Mouse (Mus musculus): ENCODE measurements around the gene Pla2g6. TPM values are rescaled to one million over a fixed set of nuclear protein-coding genes. Genes with fewer than 3 reads are reported as not detected.

The Pla2g6 gene
- total RNA-seq, 2 experiments from 2014 or later = 3.8 to 7.5 TPM

GRCm38 (mm10) chr15:79352479-79352878, 24.3 kb upstream of the Pla2g6 start:
- no peak for ATAC-seq (replicated peaks; ENCODE audit: low FRiP score, poor library complexity, severe bottlenecking)

- no peak for ATAC-seq (replicated peaks; ENCODE audit: low FRiP score, poor library complexity, severe bottlenecking)
Observed at GRCm38 (mm10) chr15:79351331-79351767, 23.2 kb upstream of the Pla2g6 start.

- ATAC-seq (replicated peaks; ENCODE audit: low FRiP score, poor library complexity, severe bottlenecking) = no peak
Observed at GRCm38 (mm10) chr15:79350866-79351265, 22.7 kb upstream of the Pla2g6 start.

DNA sequence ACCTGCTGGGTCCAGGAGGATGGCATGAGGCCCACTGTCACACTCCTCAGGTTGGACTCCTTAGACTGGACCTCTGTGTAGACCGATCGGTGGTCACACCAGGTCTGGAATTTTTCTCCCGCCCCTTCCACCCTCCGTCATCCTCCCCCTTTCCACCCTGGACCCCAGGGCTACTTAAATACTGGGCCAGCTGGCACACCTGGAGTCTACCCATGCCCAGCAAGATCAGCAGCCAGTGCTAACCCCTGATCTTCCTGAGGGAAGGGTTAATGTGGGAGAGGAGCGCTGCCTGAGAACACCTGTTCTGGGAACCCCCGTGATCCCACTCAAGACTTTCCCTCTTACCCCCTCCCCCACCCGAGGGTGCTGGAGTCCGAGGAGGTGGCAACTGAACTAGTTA, 20.5 kb upstream of the Pla2g6 start:
- no peak for ATAC-seq (replicated peaks; ENCODE audit: low FRiP score, poor library complexity, severe bottlenecking)

GRCm38 (mm10) chr15:79347845-79348506, 19.8 kb upstream of the Pla2g6 start:
- 0 out of 2 replicates have a peak, but pooled peaks have one; percentile 53 for ATAC-seq (replicated peaks; ENCODE audit: low FRiP score, poor library complexity, severe bottlenecking)

DNA sequence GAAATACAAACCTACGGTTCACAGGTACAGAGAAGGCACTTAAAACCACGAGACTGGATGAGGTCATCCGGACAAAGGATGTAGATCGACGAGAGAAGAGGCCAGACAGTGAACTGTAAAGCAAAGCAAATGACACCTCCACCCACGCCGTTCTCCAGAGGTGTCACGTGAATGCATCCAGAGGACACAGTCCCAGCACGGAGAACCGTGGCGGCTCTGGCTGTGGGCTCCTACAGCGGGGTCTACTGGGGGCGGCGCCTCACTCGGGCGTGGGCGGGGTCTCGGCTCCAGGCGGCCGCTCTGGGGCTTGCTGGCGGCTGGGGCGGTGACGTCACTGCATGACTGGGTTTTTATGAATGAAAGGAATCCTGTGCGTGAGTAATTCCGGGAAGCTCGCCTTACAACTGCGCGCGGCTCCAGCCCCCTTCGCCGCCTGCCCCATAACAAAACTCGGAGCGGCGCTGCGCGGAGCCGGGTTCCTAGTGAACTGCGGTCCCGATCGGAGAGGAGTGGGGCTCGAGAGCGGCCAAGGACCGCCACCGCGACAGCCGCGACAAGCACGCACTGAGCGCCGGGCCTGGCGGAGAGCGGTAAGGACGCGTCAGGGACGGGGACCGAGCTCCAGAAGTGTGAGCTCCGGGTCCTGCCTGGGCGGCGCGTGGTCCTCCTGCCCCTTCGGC, 19.1 kb upstream of the Pla2g6 start:
- ATAC-seq (replicated peaks; ENCODE audit: low FRiP score, poor library complexity, severe bottlenecking) = no peak

- ATAC-seq (replicated peaks; ENCODE audit: low FRiP score, poor library complexity, severe bottlenecking) = no peak
Observed at GRCm38 (mm10) chr15:79346051-79346793, 18.0 kb upstream of the Pla2g6 start, which contains the start of gene Maff. Maff (plus strand) TSS chr15:79346621.

DNA sequence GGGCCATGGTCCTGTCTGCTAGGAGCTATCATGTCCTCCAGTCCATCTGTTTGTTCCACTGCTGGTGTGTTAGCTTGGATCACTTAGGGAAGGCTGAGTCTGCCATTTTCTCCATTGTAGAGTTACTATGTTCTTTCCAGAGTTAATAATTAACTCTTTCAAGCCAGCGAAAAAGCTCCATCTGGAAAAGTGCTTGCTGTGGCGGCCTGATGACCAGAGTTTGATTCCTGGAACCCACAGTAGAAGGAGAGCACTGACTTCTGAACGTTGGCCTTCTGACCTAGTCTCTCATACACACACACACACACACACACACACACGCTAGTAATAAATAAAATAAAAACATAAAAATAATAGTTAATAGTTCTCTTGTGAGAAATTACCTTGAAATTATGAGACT, 16.4 kb upstream of the Pla2g6 start:
- ATAC-seq (replicated peaks; ENCODE audit: low FRiP score, poor library complexity, severe bottlenecking) = no peak

DNA sequence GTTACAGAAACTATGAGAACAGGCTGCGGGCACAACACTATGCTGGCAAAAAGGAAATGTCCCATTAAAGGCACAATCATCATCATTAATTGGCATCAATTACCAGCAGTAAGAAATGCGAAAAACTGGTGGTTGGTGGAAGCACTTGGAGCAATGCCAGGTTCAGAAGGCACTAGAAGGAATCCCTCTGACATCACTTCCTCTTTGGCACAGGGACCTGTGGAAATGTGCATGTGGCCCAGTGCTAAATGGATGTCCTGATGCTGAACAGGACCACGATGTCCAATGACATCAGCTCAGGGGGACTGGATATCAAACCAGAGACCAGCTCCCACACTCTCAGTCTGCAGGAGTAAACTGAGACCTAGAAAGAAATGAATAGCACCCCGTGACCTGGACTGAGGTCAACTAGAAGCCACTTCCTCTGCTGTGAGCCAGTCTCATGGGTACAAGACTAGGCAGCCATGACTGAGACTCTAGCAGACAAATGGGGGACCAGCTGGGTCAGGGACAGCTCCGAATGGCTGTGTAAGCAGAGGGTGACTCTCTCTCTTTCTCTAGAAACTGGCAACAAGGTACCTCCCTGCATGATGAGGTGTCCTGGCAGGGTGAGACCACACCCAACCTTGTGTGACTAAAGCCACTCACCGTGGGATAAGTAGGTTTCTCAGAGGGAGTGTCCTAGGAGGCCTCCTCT, 14.6 kb upstream of the Pla2g6 start:
- no peak for ATAC-seq (replicated peaks; ENCODE audit: low FRiP score, poor library complexity, severe bottlenecking)

DNA sequence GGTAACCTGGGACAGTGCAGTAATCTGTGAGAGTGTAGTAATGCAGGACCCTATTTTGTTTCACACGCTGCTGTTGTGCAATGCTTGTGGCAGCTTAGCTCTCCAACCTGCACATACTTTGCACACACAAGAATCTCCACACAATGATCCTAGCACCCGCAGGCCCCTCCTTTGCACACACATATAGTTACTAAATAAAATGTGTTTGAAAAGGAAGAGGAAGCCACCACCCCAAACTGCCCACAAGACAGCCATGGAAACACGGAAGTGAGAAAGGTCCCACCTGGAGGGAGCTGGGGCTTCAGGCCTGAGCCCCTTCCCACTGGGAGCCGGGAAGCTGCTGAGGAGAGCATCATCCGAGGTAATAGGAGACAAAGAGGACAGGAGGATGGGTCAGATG, 10.8 kb upstream of the Pla2g6 start:
- no peak for ATAC-seq (replicated peaks; ENCODE audit: low FRiP score, poor library complexity, severe bottlenecking)

GRCm38 (mm10) chr15:79335061-79335655, 7.0 kb upstream of the Pla2g6 start:
- no peak for ATAC-seq (replicated peaks; ENCODE audit: low FRiP score, poor library complexity, severe bottlenecking)

DNA sequence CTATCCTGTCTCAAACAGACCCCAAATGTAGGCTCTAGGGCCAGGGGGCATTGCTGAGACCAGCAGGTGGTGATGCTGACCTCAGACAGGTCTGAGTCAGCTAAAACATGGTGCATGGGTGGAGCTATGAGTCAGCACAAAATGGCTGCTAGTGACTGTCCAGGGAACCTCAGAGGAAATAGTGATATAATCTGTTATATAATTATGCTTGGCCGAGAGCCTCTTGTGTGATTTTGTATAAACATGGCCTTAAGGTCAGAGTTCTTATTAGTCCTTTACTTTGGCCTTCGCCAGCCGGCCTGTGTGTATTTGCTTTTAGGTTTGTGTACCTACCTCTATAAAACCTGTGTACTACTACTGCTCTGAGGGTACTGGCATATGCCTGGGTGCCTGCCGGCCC, 5.2 kb upstream of the Pla2g6 start:
- ATAC-seq (replicated peaks; ENCODE audit: low FRiP score, poor library complexity, severe bottlenecking) = peak; percentile 83

DNA sequence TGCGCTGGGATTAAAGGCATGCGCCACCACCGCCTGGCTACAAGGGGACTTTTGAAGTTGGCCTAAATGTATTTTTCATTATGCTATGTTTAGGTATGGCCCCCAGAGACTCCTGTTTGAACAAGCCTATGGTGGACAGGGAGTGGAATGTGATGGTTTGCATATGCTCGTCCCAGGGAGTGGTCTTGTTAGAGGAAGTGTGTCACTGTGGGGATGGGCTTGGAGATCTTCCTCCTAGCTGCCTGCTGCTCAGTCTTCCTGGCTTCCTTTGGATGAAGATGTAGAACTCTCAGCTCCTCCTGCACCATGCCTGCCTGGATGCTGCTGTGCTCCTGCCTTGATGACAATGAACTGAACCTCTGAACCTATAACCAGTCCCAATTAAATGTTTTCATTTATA, 2.3 kb upstream of the Pla2g6 start:
- ATAC-seq (replicated peaks; ENCODE audit: low FRiP score, poor library complexity, severe bottlenecking) = no peak

- ATAC-seq (replicated peaks; ENCODE audit: low FRiP score, poor library complexity, severe bottlenecking) = no peak
Observed at GRCm38 (mm10) chr15:79329979-79330363, 1.8 kb upstream of the Pla2g6 start.

DNA sequence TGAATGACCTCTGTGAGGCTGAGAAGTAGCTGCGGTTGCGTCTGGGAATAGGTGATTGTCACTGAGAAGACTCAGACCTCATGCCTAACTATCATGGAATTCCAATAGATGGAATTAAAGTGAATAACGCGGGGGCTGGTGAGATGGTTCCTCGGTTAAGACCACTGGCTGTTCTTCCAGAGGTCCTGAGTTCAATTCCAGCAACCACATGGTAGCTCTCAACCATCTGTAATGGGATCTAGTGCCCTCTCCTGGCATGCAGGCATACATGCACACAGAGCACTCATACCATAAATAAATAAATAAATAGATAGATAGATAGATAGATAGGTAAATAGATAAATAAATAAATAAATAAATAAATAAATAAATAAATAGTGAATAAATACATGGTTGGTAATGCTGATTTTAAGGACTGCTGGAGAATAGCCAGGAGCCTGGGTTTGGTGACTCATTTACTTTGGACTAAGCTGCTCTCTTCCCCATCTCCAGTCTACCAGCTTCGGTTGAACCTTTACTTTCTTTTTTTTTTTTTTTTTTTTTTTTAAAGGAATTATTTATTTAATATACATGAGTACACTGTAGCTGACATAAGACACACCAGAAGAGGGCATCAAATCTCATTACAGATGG, 1.3 kb upstream of the Pla2g6 start:
- no peak for ATAC-seq (replicated peaks; ENCODE audit: low FRiP score, poor library complexity, severe bottlenecking)

- ATAC-seq (replicated peaks; ENCODE audit: low FRiP score, poor library complexity, severe bottlenecking) = no peak
Observed at GRCm38 (mm10) chr15:79328939-79329275, 717 bp upstream of the Pla2g6 start.

- ATAC-seq (replicated peaks; ENCODE audit: low FRiP score, poor library complexity, severe bottlenecking) = peak; percentile 51
Observed at GRCm38 (mm10) chr15:79326971-79327961, 924 bp downstream of the Pla2g6 start.

- no peak for ATAC-seq (replicated peaks; ENCODE audit: low FRiP score, poor library complexity, severe bottlenecking)
Observed at GRCm38 (mm10) chr15:79326264-79326663, 1.9 kb downstream of the Pla2g6 start.

All from erythroid progenitor cell, adult 5-6 weeks (primary cell).